Mouse (Mus musculus) mature B cell (primary cell): Measurements from ENCODE around the gene Macrod2.

ENCODE experiments used
- in situ Hi-C: fragments of 300-500 bp; cut with MboI; formaldehyde crosslinking; loops from 2 replicates; pipeline ENCODE4 v1.14.3; 2019

The Macrod2 gene

GRCm38 (mm10) chr2:142222137-142222921, 1827.2 kb downstream of the Macrod2 start:
- in situ Hi-C loops: no loop called here

GRCm38 (mm10) chr2:142222926-142223325, 1827.8 kb downstream of the Macrod2 start:
- in situ Hi-C loops: no loop called here

- in situ Hi-C loops: no loop called here
Measured at GRCm38 (mm10) chr2:142230985-142231549, 1836.0 kb downstream of the Macrod2 start.

GRCm38 (mm10) chr2:142232828-142233227, 1837.7 kb downstream of the Macrod2 start:
- in situ Hi-C loops: no loop called here

GRCm38 (mm10) chr2:142243483-142243882, 1848.4 kb downstream of the Macrod2 start:
- in situ Hi-C loops: no loop called here

GRCm38 (mm10) chr2:142250383-142250782, 1855.3 kb downstream of the Macrod2 start:
- in situ Hi-C loops: no loop called here

GRCm38 (mm10) chr2:142251518-142251917, 1856.4 kb downstream of the Macrod2 start:
- in situ Hi-C loops: no loop called here

GRCm38 (mm10) chr2:142253913-142254312, 1858.8 kb downstream of the Macrod2 start:
- in situ Hi-C loops: no loop called here

- in situ Hi-C loops: no loop called here
Measured at GRCm38 (mm10) chr2:142254566-142254965, 1859.5 kb downstream of the Macrod2 start.

- in situ Hi-C loops: no loop called here
Measured at GRCm38 (mm10) chr2:142257501-142257900, 1862.4 kb downstream of the Macrod2 start.

GRCm38 (mm10) chr2:142261046-142261445, 1865.9 kb downstream of the Macrod2 start:
- in situ Hi-C loops: no loop called here

GRCm38 (mm10) chr2:142264697-142265096, 1869.6 kb downstream of the Macrod2 start:
- in situ Hi-C loops: no loop called here

- in situ Hi-C loops: no loop called here
Measured at GRCm38 (mm10) chr2:142267836-142268235, 1872.7 kb downstream of the Macrod2 start.

GRCm38 (mm10) chr2:142286761-142287160, 1891.7 kb downstream of the Macrod2 start:
- in situ Hi-C loops: no loop called here

GRCm38 (mm10) chr2:142294831-142295230, 1899.7 kb downstream of the Macrod2 start:
- in situ Hi-C loops: no loop called here

- in situ Hi-C loops: no loop called here
Measured at GRCm38 (mm10) chr2:142303098-142303911, 1908.2 kb downstream of the Macrod2 start.

- in situ Hi-C loops: no loop called here
Measured at GRCm38 (mm10) chr2:142303912-142304182, 1908.7 kb downstream of the Macrod2 start.

- in situ Hi-C loops: no loop called here
Measured at GRCm38 (mm10) chr2:142323158-142323557, 1928.0 kb downstream of the Macrod2 start.

- in situ Hi-C loops: no loop called here
Measured at GRCm38 (mm10) chr2:142326737-142327136, 1931.6 kb downstream of the Macrod2 start.

- in situ Hi-C loops: no loop called here
Measured at GRCm38 (mm10) chr2:142329761-142330160, 1934.7 kb downstream of the Macrod2 start.

GRCm38 (mm10) chr2:142334441-142335102, 1939.5 kb downstream of the Macrod2 start:
- in situ Hi-C loops: no loop called here
